Mouse (Mus musculus) forebrain, embryonic 12.5 days (tissue): ENCODE results near the gene Mrps17. TPM values are rescaled to one million over a fixed set of nuclear protein-coding genes. Genes with fewer than 3 reads are reported as not detected.

Experiments used
- ATAC-seq: fragments of 200-750 bp; cut with Nextera tagmentation; 2 replicates; pipeline ENCODE4 v1.8.0; 2017; ENCODE audit warnings: moderate TSS enrichment; ENCODE audit not compliant: low FRiP score
- H3K27ac ChIP-seq: fragments of 300-500 bp; sonication (generic); 2 replicates; pipeline ENCODE4 v1.5.1; 2016; ENCODE audit warnings: mild to moderate bottlenecking
- H3K27me3 ChIP-seq: fragments of 300-500 bp; sonication (generic); 2 replicates; pipeline ENCODE4 v1.6.1; 2016; ENCODE audit warnings: mild to moderate bottlenecking
- H3K36me3 ChIP-seq: fragments of 300-500 bp; sonication (generic); replicated peaks from 2 replicates; pipeline ENCODE4 v1.6.1; 2016; ENCODE audit warnings: mild to moderate bottlenecking
- H3K4me1 ChIP-seq: fragments of 300-500 bp; sonication (generic); 2 replicates; pipeline ENCODE4 v1.6.1; 2016
- H3K4me2 ChIP-seq: fragments of 300-500 bp; sonication (generic); 2 replicates; pipeline ENCODE4 v1.6.1; 2016; ENCODE audit warnings: mild to moderate bottlenecking, moderate library complexity
- H3K4me3 ChIP-seq: fragments of 300-500 bp; sonication (generic); replicated peaks from 2 replicates; pipeline ENCODE4 v1.5.1; 2016; ENCODE audit warnings: mild to moderate bottlenecking
- H3K9ac ChIP-seq: fragments of 300-500 bp; sonication (generic); 2 replicates; pipeline ENCODE4 v1.6.1; 2016; ENCODE audit warnings: mild to moderate bottlenecking
- H3K9me3 ChIP-seq: fragments of 300-500 bp; sonication (generic); 2 replicates; pipeline ENCODE4 v1.6.1; 2016
- WGBS: fragments of 180-500 bp; shearing (Covaris S2); methylation state at CpG from one replicate; pipeline ENCODE4 v1.1.7; 2016; 5-methylcytosine and 5-hydroxymethylcytosine counted together
- polyA plus RNA-seq: library from polyadenylated mRNA; unstranded; fragments of >200 nt; fragmentation: Nextera tagmentation; extraction: Ambion mirVana; gene quantifications from 2 replicates; pipeline ENCODE4 v1.2.1, GENCODE M21; 2016

Gene Mrps17
- polyA plus RNA-seq, 1 experiment from 2014 or later: 160 TPM

DNA sequence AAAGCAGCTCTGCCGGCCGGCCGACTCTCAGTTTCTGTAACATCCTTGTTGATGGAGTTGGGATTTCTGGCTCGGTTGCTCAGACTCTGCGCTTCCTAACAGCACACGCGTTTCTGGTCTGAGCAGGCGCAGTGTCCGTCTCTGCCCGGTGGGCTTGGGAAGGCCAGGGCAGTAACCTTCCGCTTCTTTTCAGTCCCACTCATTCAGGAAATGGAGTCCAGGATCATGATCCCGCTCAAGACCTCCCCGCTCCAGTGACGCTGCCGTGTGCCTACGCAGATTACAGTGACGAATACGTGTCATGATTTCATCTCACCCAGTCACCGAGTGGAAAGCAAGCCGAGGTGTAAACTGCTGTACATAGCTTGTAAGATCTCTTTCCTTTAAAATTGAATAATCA is 41.6 kb downstream of the Mrps17 start:
- Histone ChIP-seq H3K36me3 (peaks cover 20% of the 10 kb centered on the region), H3K9ac (no peak overlapping the region), H3K9me3 (no peaks in the 10 kb centered on the region), H3K4me2 (no peak overlapping the region), H3K4me3 (no peak overlapping the region), H3K4me1 (peaks cover 6% of the 10 kb centered on the region), H3K27me3 (no peaks in the 10 kb centered on the region), H3K27ac (no peak overlapping the region)
- WGBS: 95% methylated on average over 20 of the region's 20 CpGs
- ATAC-seq: no peak

- Histone ChIP-seq H3K36me3 (peaks cover 14% of the 10 kb centered on the region), H3K9me3 (no peaks in the 10 kb centered on the region), H3K4me1 (peaks cover 10% of the 10 kb centered on the region), H3K4me3 (no peak overlapping the region), H3K4me2 (no peak overlapping the region), H3K9ac (no peak overlapping the region), H3K27ac (no peak overlapping the region), H3K27me3 (no peaks in the 10 kb centered on the region)
- 92% methylated on average over 13 of the region's 13 CpGs for WGBS
- no peak for ATAC-seq
Observed at GRCm38 (mm10) chr5:129759929-129760480, 44.7 kb downstream of the Mrps17 start.

- no peak overlapping the region for H3K4me2 ChIP-seq
- H3K27ac ChIP-seq: peak overlapping the region; percentile 84
- ATAC-seq: peak; percentile 77; the same call in 1 of the 2 replicates
- no peaks in the 10 kb centered on the region for H3K27me3 ChIP-seq
- WGBS: 55% methylated on average over 18 of the region's 18 CpGs
- no peak overlapping the region for H3K4me3 ChIP-seq
- H3K4me1 ChIP-seq: peaks cover 10% of the 10 kb centered on the region
- peaks cover 11% of the 10 kb centered on the region for H3K36me3 ChIP-seq
- no peaks in the 10 kb centered on the region for H3K9me3 ChIP-seq
- H3K9ac ChIP-seq: no peak overlapping the region
Observed at GRCm38 (mm10) chr5:129761865-129762540, 46.7 kb downstream of the Mrps17 start.

- Histone ChIP-seq H3K36me3 (peaks cover 14% of the 10 kb centered on the region), H3K9me3 (no peaks in the 10 kb centered on the region), H3K9ac (no peak overlapping the region), H3K27me3 (no peaks in the 10 kb centered on the region), H3K4me1 (no peaks in the 10 kb centered on the region), H3K4me2 (no peak overlapping the region), H3K4me3 (no peak overlapping the region), H3K27ac (no peak overlapping the region)
- ATAC-seq: no peak
- 88% methylated on average over 23 of the region's 23 CpGs for WGBS
Observed at GRCm38 (mm10) chr5:129770443-129771355, 55.4 kb downstream of the Mrps17 start.

Other genes starting within 250 kb of the Mrps17 start
- gene Sfswap, start 214.3 kb upstream of the Mrps17 start, polyA plus RNA-seq: 62.8 and 65.6 TPM in 2 replicates
- gene Mmp17, start 131.3 kb upstream of the Mrps17 start, polyA plus RNA-seq: 8.4 and 10.4 TPM in 2 replicates
- 5.6 and 6.3 TPM in 2 replicates for gene Zfp11, start 45.4 kb upstream of the Mrps17 start, polyA plus RNA-seq
- not detected in 2 replicates for gene Sept14, start 7.0 kb upstream of the Mrps17 start, polyA plus RNA-seq
- gene Nipsnap2, start 9.6 kb downstream of the Mrps17 start, polyA plus RNA-seq: 79.0 and 83.1 TPM in 2 replicates
- gene Psph, start 72.0 kb downstream of the Mrps17 start, polyA plus RNA-seq: 42.8 and 47.3 TPM in 2 replicates
- 47.0 and 49.2 TPM in 2 replicates for gene Sumf2, start 131.5 kb downstream of the Mrps17 start, polyA plus RNA-seq
- gene Chchd2, start 172.0 kb downstream of the Mrps17 start, polyA plus RNA-seq: 756 and 796 TPM in 2 replicates
- 6.2 and 7.0 TPM in 2 replicates for gene Zbed5, start 180.2 kb downstream of the Mrps17 start, polyA plus RNA-seq
- 0.23 and 0.32 TPM in 2 replicates for gene Phkg1, start 183.1 kb downstream of the Mrps17 start, polyA plus RNA-seq
- gene Nupr1l, start 193.0 kb downstream of the Mrps17 start, polyA plus RNA-seq: 6.2 and 6.9 TPM in 2 replicates
- 41.2 and 41.3 TPM in 2 replicates for gene Vkorc1l1, start 226.5 kb downstream of the Mrps17 start, polyA plus RNA-seq